Mouse (Mus musculus): ENCODE data around the gene Hsd17b2.

Hsd17b2 gene

GRCm38 (mm10) chr8:117772597-117772996 lies 70.9 kb downstream of the Hsd17b2 start:
- no peak for DNase-seq (ENCODE audit: low spot score in 2 of 2)

GRCm38 (mm10) chr8:117775626-117776025 lies 73.9 kb downstream of the Hsd17b2 start:
- no peak for DNase-seq (ENCODE audit: low spot score in 2 of 2)

GRCm38 (mm10) chr8:117776075-117776474 lies 74.4 kb downstream of the Hsd17b2 start:
- no peak for DNase-seq (ENCODE audit: low spot score in 2 of 2)

GRCm38 (mm10) chr8:117778531-117779322 lies 77.0 kb downstream of the Hsd17b2 start:
- DNase-seq (ENCODE audit: low spot score in 2 of 2): no peak

DNA sequence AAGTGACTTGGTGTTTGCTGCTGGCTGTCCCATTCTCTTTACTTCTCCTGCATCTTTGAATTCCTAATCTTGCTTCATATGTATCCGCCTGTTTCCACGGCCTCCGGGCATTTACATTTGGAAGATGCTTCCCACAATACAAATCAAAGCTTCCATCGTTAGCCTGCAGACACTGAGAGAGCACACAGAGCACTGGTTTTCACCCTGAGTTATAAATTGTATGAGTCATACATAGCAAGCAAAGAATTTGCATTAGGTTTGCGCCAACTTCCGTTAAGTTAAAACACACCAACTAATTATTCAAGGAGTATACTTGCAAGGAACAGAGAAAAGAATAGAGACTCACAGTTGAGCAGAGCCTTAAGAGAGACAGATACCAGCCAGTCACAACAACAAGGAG lies 77.6 kb downstream of the Hsd17b2 start:
- no peak for DNase-seq (ENCODE audit: low spot score in 2 of 2)

GRCm38 (mm10) chr8:117781375-117782129 lies 79.8 kb downstream of the Hsd17b2 start:
- DNase-seq (ENCODE audit: low spot score in 2 of 2): no peak

DNA sequence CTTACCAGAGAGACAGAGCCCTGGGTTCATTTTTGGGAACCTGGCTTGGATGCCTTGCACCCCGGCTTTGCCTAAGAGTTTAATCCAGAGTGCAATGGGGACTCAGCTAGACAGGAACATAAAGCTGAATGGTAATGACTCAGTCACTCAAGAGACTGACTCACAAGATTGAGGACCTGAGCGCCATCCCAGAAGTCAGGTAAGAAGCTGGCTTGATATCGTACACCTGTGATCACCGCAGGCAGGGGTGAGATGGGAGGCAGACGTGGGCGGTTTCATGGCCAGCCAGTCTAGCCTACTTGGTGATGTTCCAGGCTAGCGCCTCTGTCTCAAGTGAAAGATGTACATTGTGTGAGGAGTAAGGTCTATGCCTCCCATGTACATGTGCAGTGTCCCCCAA lies 81.3 kb downstream of the Hsd17b2 start:
- no peak for DNase-seq (ENCODE audit: low spot score in 2 of 2)

- no peak for DNase-seq (ENCODE audit: low spot score in 2 of 2)
Observed at GRCm38 (mm10) chr8:117786428-117786827, 84.7 kb downstream of the Hsd17b2 start.

DNA sequence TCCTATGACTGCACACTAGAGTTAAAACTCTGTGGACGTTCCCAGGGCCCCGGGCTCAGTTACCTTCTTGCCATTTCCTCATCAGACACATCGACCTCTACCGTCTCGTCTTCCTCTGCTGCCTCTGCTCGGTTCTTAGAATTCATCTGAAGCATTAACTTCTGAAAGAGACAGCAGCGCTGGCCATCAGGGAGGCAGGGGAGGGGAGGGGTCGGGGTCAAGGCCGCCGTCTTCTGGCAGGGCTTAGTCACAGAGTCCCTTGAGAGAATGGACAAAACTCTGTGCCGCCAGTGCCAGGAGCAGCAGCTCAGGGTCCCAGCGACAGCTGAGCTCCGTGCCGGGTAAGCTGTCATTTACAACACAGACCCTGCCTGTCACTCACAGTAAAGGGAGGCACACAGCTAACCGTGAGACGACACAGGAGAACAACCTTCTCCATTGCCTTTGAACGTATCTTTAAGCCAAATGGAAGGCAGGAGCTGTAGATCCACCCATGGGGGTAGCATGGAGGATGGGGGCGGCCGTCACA lies 91.0 kb downstream of the Hsd17b2 start:
- no peak for DNase-seq (ENCODE audit: low spot score in 2 of 2)

DNA sequence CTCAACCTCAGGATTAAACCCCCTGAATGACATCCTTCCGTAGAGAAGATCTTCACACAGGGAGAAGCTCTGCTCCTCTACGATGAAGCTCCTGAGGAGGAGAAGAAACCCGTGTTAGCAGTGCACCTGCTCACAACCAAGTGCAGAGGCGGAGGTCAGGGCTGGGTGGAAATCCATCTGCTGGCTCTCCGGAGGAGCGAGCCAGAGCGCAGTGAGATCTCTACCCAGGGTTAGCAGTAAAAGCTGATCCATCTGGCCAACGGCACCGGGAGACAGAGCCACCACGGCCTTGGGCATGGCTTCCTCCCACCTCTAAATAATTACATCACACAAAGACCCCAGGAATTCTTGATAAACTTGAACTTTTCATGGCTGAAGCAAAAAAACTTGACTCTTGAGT lies 92.9 kb downstream of the Hsd17b2 start:
- no peak for DNase-seq (ENCODE audit: low spot score in 2 of 2)

DNA sequence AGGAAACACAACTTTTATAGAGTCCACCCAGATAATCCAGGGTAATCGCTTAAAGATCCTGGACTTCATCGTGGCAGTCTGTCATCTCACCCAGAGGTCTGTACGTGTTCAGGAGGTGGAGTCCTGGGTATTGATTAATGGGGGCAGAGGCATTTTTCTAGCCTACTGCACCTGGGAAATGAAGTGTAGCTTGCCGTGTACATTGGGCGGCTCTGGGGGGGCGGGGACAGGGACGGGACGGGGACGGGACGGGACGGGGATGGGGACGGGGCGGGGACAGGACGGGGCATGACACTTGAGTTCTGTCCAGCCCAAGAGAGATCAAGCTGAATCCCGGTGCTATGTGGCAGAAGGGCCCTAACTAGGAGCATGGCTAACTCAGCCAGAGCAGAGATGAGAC lies 94.8 kb downstream of the Hsd17b2 start:
- no peak for DNase-seq (ENCODE audit: low spot score in 2 of 2)

DNA sequence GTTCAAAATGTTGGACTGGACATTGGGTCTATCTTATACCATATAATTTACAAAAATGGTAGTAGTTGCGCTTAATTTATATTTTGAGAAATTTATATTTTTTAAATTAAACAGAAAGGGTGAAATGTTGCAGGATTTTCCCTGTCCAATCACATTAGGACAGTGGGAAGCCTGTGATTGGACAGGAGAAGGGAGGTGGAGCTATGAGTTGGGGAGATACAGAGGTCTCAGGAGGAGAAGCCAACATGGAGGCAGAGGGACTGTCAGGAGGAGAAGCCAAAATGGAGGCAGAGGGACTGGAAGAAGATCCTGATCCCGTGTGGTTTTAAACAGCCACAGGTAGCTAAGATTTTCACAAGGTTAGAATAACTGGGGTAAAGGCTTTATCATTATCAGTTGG lies 96.4 kb downstream of the Hsd17b2 start:
- no peak for DNase-seq (ENCODE audit: low spot score in 2 of 2)

DNA sequence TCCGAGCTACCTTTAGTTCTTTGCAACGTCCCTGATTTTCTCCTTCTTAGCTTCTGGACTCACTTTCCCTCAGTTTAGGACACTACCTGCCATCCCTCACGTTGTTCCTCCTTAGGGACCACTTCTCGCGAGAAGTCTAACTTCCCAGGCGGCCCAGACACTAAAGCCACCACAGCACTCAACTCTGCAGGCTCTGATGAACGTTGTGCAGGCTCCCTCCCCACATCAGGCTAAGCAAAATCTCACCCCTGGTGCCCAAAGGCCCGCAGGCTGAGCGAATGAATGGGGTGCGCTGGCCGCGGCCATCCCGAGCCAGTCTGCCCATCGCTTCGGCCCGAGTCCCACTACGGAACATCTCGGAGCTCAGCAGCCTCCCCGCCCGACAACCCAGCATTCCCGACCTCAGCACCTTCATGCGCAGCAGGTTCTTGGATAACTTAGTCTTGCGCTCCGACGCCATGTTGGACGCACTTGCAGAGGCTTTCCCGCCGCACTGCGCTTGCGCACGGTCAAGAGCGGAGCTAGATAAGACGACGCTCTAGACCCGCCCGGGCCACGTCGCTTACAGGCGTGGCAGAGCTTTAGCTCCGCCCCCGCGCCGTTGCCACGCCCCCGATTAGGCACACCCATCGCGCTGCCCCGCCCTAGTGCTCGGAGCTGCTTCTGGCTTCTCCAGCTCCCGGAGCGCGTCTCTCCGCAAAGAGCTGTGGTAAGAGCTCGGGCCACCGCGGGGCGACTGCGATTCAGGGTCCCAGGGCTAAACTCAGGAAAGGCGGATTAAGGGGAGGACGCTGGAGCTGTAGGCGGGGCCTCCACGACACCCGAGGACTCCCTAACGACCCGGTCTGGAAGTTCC lies 100.0 kb downstream of the Hsd17b2 start, which contains the start of gene Mphosph6:
TSS of gene Mphosph6 (minus strand) at position 501 of the 856 bp plus-strand sequence.
- peak; percentile 96 to 99 for DNase-seq (ENCODE audit: low spot score in 2 of 2)

DNA sequence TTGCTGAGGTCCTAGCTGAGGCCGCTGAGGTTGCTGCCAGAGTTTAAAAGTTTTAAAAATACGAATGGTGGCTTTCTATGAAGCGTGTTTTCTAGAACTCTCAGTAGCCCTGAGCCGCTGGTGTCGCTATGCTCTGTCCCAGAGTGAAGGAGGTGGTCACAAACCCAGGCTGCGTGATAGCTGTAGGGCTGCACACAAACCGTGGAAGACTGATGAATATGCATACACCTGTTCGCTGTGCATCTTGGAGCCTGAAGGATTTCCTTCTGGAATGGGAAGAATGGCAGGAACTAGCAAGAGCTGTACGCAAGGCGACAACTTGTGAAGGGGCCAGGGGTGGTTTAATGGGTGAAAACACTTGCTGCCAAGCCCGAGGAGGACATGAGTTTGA lies 100.6 kb downstream of the Hsd17b2 start:
- no peak for DNase-seq (ENCODE audit: low spot score in 2 of 2)

DNA sequence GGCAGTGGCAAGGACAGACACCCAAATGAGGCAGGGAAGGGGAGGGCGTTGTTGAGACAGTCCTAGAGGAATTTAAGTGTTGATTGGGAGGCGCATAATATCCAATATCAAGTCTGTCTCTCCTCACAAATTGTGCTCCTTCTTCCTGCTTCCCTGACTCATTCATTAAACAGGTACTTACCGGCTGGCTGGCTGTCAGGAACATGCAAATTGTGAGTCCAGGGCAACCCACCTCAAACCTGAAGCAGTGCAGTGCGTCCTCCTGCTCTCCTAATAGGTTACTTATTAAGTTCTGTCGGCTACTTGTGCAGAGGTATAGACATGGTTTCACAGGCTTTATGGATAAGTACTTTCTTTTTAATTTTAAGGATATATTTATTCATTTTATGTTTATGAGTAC lies 103.7 kb downstream of the Hsd17b2 start:
- no peak for DNase-seq (ENCODE audit: low spot score in 2 of 2)
